Mouse (Mus musculus) lung, adult 2 months (tissue): ENCODE measurements around the gene Ipo8.

Experiments
- CTCF ChIP-seq: fragments of 200-500 bp; IDR thresholded peaks from 2 replicates; pipeline ENCODE4 v1.5.1; 2011; ENCODE audit warnings: mild to moderate bottlenecking, low read length, control low read depth; ENCODE audit not compliant: insufficient read depth
- POLR2A ChIP-seq: fragments of 200-500 bp; IDR thresholded peaks from 2 replicates; pipeline ENCODE4 v1.6.1; 2011; ENCODE audit warnings: low read depth, mild to moderate bottlenecking, control low read depth, low read length, borderline replicate concordance; ENCODE audit errors: extremely low read depth

- TF ChIP-seq POLR2A, result no peak
- TF ChIP-seq CTCF, result no peak
These were observed 74.7 kb downstream of the Ipo8 start for GRCm38 (mm10) chr6:148756535-148756934.
